Mouse (Mus musculus): Measurements from ENCODE around the gene Ppara. TPM values are rescaled to one million over a fixed set of nuclear protein-coding genes. Genes with fewer than 3 reads are reported as not detected.
A peak's percentile ranks its signal among the peaks of the same experiment; 100 is the strongest.

The Ppara gene
- polyA plus RNA-seq, 1 experiment from 2014 or later = 5.1 TPM

DNA sequence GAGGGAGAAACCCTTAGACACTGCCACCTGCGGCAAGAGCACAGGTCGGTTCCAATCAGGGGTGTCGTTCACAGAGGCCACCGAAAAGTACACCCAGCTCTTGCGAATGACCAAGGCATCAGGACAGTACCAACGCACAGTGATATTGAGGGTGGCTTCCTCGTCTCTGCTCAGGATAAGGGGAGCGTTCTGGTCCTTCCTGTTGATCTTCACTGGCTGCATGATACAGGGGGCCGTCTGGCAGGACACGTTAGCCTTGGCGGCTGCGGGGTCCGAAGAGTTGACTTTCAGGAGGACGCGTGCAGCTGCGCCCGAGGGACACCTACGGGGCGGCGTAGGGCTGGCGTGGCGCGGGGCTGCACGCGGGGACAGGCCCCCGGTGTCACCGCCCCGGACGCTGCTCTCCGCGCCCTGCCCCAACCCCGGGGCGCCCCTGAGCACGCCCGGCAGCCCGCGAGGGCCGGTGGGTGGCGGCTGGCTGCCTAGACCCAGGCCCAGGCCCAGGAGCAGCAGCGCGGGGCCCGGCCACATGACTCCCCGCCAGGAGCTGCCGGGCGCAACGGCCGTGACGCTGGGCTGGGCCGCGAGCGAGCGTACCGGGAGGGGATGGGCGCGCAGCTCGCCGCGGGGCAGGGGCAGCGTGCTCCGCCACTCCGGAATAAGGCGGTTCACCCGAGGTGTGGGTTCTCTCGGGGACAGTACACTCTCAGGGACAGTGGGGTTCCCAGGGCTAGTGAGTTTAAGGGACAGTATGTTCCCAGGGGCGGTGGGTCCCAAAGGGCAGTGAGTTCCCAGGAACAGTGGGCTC, 86.6 kb downstream of the Ppara start, which contains the start of gene Pkdrej:
Pkdrej (minus strand) TSS at position 532 of the 808 bp plus-strand sequence.
- no peak within 1 kb of the TSS for H3K27ac ChIP-seq (ENCODE audit: low read length)
- H3K9ac ChIP-seq (replicated peaks; ENCODE audit: low read length) = peak within 1 kb of the TSS; percentile 81
- under 1% methylated on average over 65 of the region's 65 CpGs for WGBS
- peak within 1 kb of the TSS; percentile 96 for H3K4me2 ChIP-seq (replicated peaks; ENCODE audit: low read depth, low read length)
- H3K9me3 ChIP-seq (ENCODE audit: low read length) = peaks cover 21% of the 10 kb centered on the region
- H3K4me1 ChIP-seq (ENCODE audit: insufficient read depth, low read length) = 0 out of 2 replicates have a peak, but pooled peaks cover 6% of the 10 kb centered on the region
- ATAC-seq (ENCODE audit: low FRiP score, low TSS enrichment) = peak; percentile 89
- H3K4me3 ChIP-seq (ENCODE audit: low read length) = peak within 1 kb of the TSS; percentile 53
- no peaks in the 10 kb centered on the region for H3K36me3 ChIP-seq (ENCODE audit: insufficient read depth, low read length)
- peaks cover 10% of the 10 kb centered on the region; the same call in 1 of the 2 replicates for H3K27me3 ChIP-seq (ENCODE audit: insufficient read depth, low read length)

- 0 out of 2 replicates have a peak, but pooled peaks cover 6% of the 10 kb centered on the region for H3K4me1 ChIP-seq (ENCODE audit: insufficient read depth, low read length)
- peak overlapping the region; percentile 96 for H3K4me2 ChIP-seq (replicated peaks; ENCODE audit: low read depth, low read length)
- no peak overlapping the region for H3K27ac ChIP-seq (ENCODE audit: low read length)
- peaks cover 20% of the 10 kb centered on the region for H3K9me3 ChIP-seq (ENCODE audit: low read length)
- H3K9ac ChIP-seq (replicated peaks; ENCODE audit: low read length) = peak overlapping the region; percentile 81
- no peaks in the 10 kb centered on the region for H3K36me3 ChIP-seq (ENCODE audit: insufficient read depth, low read length)
- peak overlapping the region; percentile 53 for H3K4me3 ChIP-seq (ENCODE audit: low read length)
- peak; percentile 61; the same call in 1 of the 2 replicates for ATAC-seq (ENCODE audit: low FRiP score, low TSS enrichment)
- 21% methylated on average over 4 of the region's 4 CpGs for WGBS
- peaks cover 10% of the 10 kb centered on the region; the same call in 1 of the 2 replicates for H3K27me3 ChIP-seq (ENCODE audit: insufficient read depth, low read length)
Measured at GRCm38 (mm10) chr15:85822011-85822359, 87.2 kb downstream of the Ppara start.

GRCm38 (mm10) chr15:85826676-85827075, 91.9 kb downstream of the Ppara start:
- Histone ChIP-seq H3K9me3 (ENCODE audit: low read length) (no peaks in the 10 kb centered on the region), H3K27ac (ENCODE audit: low read length) (no peak overlapping the region), H3K27me3 (ENCODE audit: insufficient read depth, low read length) (no peaks in the 10 kb centered on the region), H3K9ac (replicated peaks; ENCODE audit: low read length) (no peak overlapping the region), H3K36me3 (ENCODE audit: insufficient read depth, low read length) (no peaks in the 10 kb centered on the region), H3K4me3 (ENCODE audit: low read length) (no peak overlapping the region), H3K4me1 (ENCODE audit: insufficient read depth, low read length) (peaks cover 6% of the 10 kb centered on the region; the same call in 1 of the 2 replicates), H3K4me2 (replicated peaks; ENCODE audit: low read depth, low read length) (no peak overlapping the region)
- ATAC-seq (ENCODE audit: low FRiP score, low TSS enrichment) = no peak
- WGBS = 44% methylated on average over 5 of the region's 5 CpGs

DNA sequence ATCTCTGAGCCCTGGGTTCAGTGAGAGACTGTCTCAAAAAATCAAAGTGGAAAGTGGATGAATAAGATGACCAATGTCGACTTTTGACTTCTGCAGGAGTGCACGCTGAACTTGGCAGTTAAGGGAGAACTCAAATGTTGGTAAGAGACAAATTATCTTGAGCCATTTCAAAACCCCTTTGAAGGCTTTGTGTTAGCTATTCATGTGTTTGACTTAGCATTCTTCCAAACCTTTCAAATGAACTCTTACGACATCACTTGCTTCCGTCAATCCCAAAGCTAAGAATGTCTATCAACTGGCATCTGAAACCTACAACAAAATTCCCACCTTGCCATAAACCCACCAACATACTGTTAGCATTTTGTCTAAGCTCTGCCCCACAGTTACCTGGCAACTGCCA, 93.3 kb downstream of the Ppara start:
- 85% methylated on average over 4 of the region's 4 CpGs for WGBS
- Histone ChIP-seq H3K4me3 (ENCODE audit: low read length) (no peak overlapping the region), H3K9me3 (ENCODE audit: low read length) (no peaks in the 10 kb centered on the region), H3K4me1 (ENCODE audit: insufficient read depth, low read length) (peaks cover 7% of the 10 kb centered on the region), H3K9ac (replicated peaks; ENCODE audit: low read length) (no peak overlapping the region), H3K36me3 (ENCODE audit: insufficient read depth, low read length) (no peaks in the 10 kb centered on the region), H3K27ac (ENCODE audit: low read length) (no peak overlapping the region), H3K27me3 (ENCODE audit: insufficient read depth, low read length) (no peaks in the 10 kb centered on the region), H3K4me2 (replicated peaks; ENCODE audit: low read depth, low read length) (no peak overlapping the region)
- ATAC-seq (ENCODE audit: low FRiP score, low TSS enrichment) = no peak

DNA sequence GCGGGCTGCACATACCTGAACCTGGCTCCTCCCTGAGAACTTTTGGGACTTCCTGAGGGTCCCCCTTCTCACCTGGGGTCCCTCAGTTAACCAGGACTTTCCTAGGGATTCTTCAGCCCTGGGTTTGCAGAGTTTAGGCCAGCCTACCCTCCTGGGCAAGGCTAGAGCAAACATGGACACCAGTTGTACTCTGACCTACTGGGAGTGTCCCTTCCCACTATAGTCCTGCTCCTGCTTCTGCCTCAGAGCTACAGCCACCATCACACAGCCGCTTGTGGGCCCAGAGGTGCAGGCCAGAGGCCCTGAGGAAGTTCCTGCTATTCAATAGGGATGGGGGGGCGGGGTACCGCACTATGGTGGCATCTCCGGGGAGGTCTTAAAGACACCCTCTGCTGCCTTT, 94.7 kb downstream of the Ppara start:
- no peak overlapping the region for H3K9ac ChIP-seq (replicated peaks; ENCODE audit: low read length)
- ATAC-seq (ENCODE audit: low FRiP score, low TSS enrichment) = no peak
- WGBS = 74% methylated on average over 5 of the region's 5 CpGs
- H3K27me3 ChIP-seq (ENCODE audit: insufficient read depth, low read length) = no peaks in the 10 kb centered on the region
- no peaks in the 10 kb centered on the region for H3K36me3 ChIP-seq (ENCODE audit: insufficient read depth, low read length)
- H3K9me3 ChIP-seq (ENCODE audit: low read length) = no peaks in the 10 kb centered on the region
- no peak overlapping the region for H3K27ac ChIP-seq (ENCODE audit: low read length)
- no peak overlapping the region for H3K4me3 ChIP-seq (ENCODE audit: low read length)
- H3K4me1 ChIP-seq (ENCODE audit: insufficient read depth, low read length) = peaks cover 7% of the 10 kb centered on the region
- H3K4me2 ChIP-seq (replicated peaks; ENCODE audit: low read depth, low read length) = no peak overlapping the region

- peak within 1 kb of the TSS; percentile 68 for H3K9ac ChIP-seq (replicated peaks; ENCODE audit: low read length)
- ATAC-seq (ENCODE audit: low FRiP score, low TSS enrichment) = peak; percentile 88
- H3K36me3 ChIP-seq (ENCODE audit: insufficient read depth, low read length) = no peaks in the 10 kb centered on the region
- H3K4me1 ChIP-seq (ENCODE audit: insufficient read depth, low read length) = peaks cover 7% of the 10 kb centered on the region
- no peak within 1 kb of the TSS for H3K27ac ChIP-seq (ENCODE audit: low read length)
- H3K27me3 ChIP-seq (ENCODE audit: insufficient read depth, low read length) = no peaks in the 10 kb centered on the region
- H3K4me2 ChIP-seq (replicated peaks; ENCODE audit: low read depth, low read length) = peak within 1 kb of the TSS; percentile 84
- H3K9me3 ChIP-seq (ENCODE audit: low read length) = no peaks in the 10 kb centered on the region
- WGBS = under 1% methylated on average over 27 of the region's 27 CpGs
- H3K4me3 ChIP-seq (ENCODE audit: low read length) = peak within 1 kb of the TSS; percentile 58
Measured at GRCm38 (mm10) chr15:85831954-85832590, 97.3 kb downstream of the Ppara start, which contains the start of gene Ttc38. TSS of gene Ttc38 (plus strand) at chr15:85832306.

DNA sequence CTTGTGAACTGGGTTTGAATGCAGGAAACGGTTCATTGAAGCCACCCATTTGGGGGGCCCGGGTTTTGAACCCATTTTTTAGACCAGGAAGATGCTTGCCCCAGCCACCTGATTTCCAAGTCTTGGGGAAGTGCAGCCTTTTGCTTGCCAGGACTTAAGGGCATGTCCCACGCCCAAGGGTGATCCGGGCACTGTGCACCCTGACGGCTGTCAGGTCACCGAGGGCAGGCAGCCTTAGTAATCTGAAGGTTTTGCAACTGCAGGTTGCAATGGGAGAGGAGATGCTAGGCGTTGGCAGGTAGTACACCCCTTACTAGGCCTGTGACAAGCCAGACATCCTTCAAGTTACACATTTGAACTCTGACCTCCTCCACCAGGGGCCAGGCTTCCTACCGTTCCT, 97.8 kb downstream of the Ppara start:
- Histone ChIP-seq H3K4me3 (ENCODE audit: low read length) (peak overlapping the region; percentile 58), H3K27ac (ENCODE audit: low read length) (no peak overlapping the region), H3K9me3 (ENCODE audit: low read length) (no peaks in the 10 kb centered on the region), H3K36me3 (ENCODE audit: insufficient read depth, low read length) (no peaks in the 10 kb centered on the region), H3K4me1 (ENCODE audit: insufficient read depth, low read length) (peaks cover 7% of the 10 kb centered on the region), H3K27me3 (ENCODE audit: insufficient read depth, low read length) (no peaks in the 10 kb centered on the region), H3K9ac (replicated peaks; ENCODE audit: low read length) (peak overlapping the region; percentile 68), H3K4me2 (replicated peaks; ENCODE audit: low read depth, low read length) (peak overlapping the region; percentile 84)
- 44% methylated on average over 8 of the region's 8 CpGs for WGBS
- ATAC-seq (ENCODE audit: low FRiP score, low TSS enrichment) = no peak

DNA sequence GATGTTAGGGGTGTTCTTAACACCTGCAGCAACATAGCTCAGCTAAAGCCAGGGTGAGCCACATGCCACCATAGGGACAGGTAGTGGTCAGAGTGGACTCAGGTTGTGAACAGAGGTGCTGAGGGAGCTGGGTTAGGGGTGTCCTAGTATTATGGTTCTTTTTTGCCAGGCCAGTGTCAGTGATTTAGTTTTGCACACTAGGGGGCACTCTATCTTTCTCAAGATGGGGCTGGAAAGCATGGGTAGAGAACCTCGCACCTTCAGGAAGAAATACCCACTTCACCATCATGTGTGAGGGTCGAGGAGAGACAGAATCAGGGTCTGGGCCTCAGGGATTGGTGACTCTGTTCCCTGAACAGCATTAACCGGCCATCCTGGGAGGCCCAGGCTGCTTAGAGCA, 100.6 kb downstream of the Ppara start:
- H3K4me1 ChIP-seq (ENCODE audit: insufficient read depth, low read length) = peaks cover 7% of the 10 kb centered on the region
- no peaks in the 10 kb centered on the region for H3K27me3 ChIP-seq (ENCODE audit: insufficient read depth, low read length)
- WGBS = 59% methylated on average over 3 of the region's 3 CpGs
- H3K36me3 ChIP-seq (ENCODE audit: insufficient read depth, low read length) = no peaks in the 10 kb centered on the region
- no peak overlapping the region for H3K9ac ChIP-seq (replicated peaks; ENCODE audit: low read length)
- ATAC-seq (ENCODE audit: low FRiP score, low TSS enrichment) = no peak
- H3K4me2 ChIP-seq (replicated peaks; ENCODE audit: low read depth, low read length) = no peak overlapping the region
- H3K27ac ChIP-seq (ENCODE audit: low read length) = no peak overlapping the region
- no peaks in the 10 kb centered on the region for H3K9me3 ChIP-seq (ENCODE audit: low read length)
- H3K4me3 ChIP-seq (ENCODE audit: low read length) = no peak overlapping the region

DNA sequence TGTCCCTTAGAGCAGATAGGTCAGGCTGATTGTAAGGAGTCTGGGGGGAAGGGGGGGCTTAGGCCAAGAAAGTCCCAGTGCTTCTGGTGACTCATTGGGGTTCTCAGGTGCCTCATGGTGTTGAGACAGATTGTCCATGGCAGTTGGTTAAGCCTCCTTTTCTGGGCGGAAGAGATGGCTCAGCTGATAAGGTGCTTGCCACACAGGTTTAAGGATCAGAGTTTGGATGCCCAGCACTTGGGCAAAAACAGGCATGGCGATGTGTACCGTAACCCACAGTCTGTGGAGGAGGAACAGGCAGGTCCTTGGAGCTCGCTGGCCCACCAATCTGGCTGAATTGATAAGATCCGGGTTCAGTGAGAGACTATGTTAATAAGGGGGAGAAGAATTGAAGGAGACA, 102.1 kb downstream of the Ppara start:
- no peak overlapping the region for H3K9ac ChIP-seq (replicated peaks; ENCODE audit: low read length)
- 94% methylated on average over 5 of the region's 5 CpGs for whole genome bisulfite sequencing

GRCm38 (mm10) chr15:85840983-85841382, 106.2 kb downstream of the Ppara start:
- H3K27ac ChIP-seq (ENCODE audit: low read length) = no peak overlapping the region
- H3K4me3 ChIP-seq (ENCODE audit: low read length) = no peak overlapping the region
- no peaks in the 10 kb centered on the region for H3K36me3 ChIP-seq (ENCODE audit: insufficient read depth, low read length)
- no peak overlapping the region for H3K9ac ChIP-seq (replicated peaks; ENCODE audit: low read length)
- no peaks in the 10 kb centered on the region for H3K4me1 ChIP-seq (ENCODE audit: insufficient read depth, low read length)
- 36% methylated on average over 6 of the region's 6 CpGs for WGBS
- H3K9me3 ChIP-seq (ENCODE audit: low read length) = no peaks in the 10 kb centered on the region
- no peak overlapping the region for H3K4me2 ChIP-seq (replicated peaks; ENCODE audit: low read depth, low read length)
- H3K27me3 ChIP-seq (ENCODE audit: insufficient read depth, low read length) = no peaks in the 10 kb centered on the region
- ATAC-seq (ENCODE audit: low FRiP score, low TSS enrichment) = no peak

More for the DNA sequence above, 102.1 kb downstream of the Ppara start:
- H3K4me1 ChIP-seq (ENCODE audit: insufficient read depth, low read length) = peaks cover 7% of the 10 kb centered on the region
- ATAC-seq (ENCODE audit: low FRiP score, low TSS enrichment) = no peak
- H3K4me2 ChIP-seq (replicated peaks; ENCODE audit: low read depth, low read length) = no peak overlapping the region
- H3K4me3 ChIP-seq (ENCODE audit: low read length) = no peak overlapping the region
- H3K27me3 ChIP-seq (ENCODE audit: insufficient read depth, low read length) = no peaks in the 10 kb centered on the region
- H3K27ac ChIP-seq (ENCODE audit: low read length) = no peak overlapping the region
- H3K9me3 ChIP-seq (ENCODE audit: low read length) = no peaks in the 10 kb centered on the region
- H3K36me3 ChIP-seq (ENCODE audit: insufficient read depth, low read length) = no peaks in the 10 kb centered on the region

All from kidney, embryonic 16.5 days (tissue).